ENCODE assay signal across 9 mouse cellular contexts in genomic region chr6:93912582-93913225, GRCm38 (mm10).
DNase-seq lines count a peak whose midpoint lies in the region; ATAC-seq and TF ChIP-seq lines count a peak whose summit lies in the region.
"Had no signal": no experiment of that assay in that cellular context is flagged by ENCODE, and none has a peak within 500 bp of the region (broad histone marks: within the 10 kb centered on the region; RNA-seq: fewer than 3 reads in every experiment).

No protein-coding gene starts in this region.

- peak overlapping the region; percentile 82 for H3K27ac ChIP-seq in kidney, embryonic 14.5 days (ENCODE audit: low read depth, low read length)
- peak overlapping the region; percentile 37 for H3K27ac ChIP-seq in heart, embryonic 15.5 days
- H3K27ac ChIP-seq in left cerebral cortex, adult 2 months = peak overlapping the region; percentile 96
- H3K27ac ChIP-seq in neural tube, embryonic 13.5 days (replicated peaks) = peak overlapping the region; percentile 98

- H3K27me3 ChIP-seq in kidney, embryonic 14.5 days (ENCODE audit: control insufficient read depth, insufficient read depth, low read length) = no peaks in the 10 kb centered on the region
- H3K27me3 ChIP-seq in heart, embryonic 15.5 days = peaks cover 3% of the 10 kb centered on the region; the same call in 1 of the 2 replicates
- H3K27me3 ChIP-seq in neural tube, embryonic 13.5 days = no peaks in the 10 kb centered on the region
- H3K27me3 ChIP-seq: CH12.LX had no signal

- peak overlapping the region; percentile 45 for H3K9ac ChIP-seq in kidney, embryonic 14.5 days (ENCODE audit: low read depth, low read length)
- H3K9ac ChIP-seq in heart, embryonic 15.5 days = peak overlapping the region; percentile 39; the same call in 1 of the 2 replicates
- H3K9ac ChIP-seq in neural tube, embryonic 13.5 days = peak overlapping the region; percentile 90

- H3K4me3 ChIP-seq in kidney, embryonic 14.5 days (ENCODE audit: low read length) = peak overlapping the region; percentile 40
- H3K4me3 ChIP-seq in heart, embryonic 15.5 days = peak overlapping the region; percentile 44
- peak overlapping the region; percentile 73 for H3K4me3 ChIP-seq in left cerebral cortex, adult 2 months
- peak overlapping the region; percentile 58 for H3K4me3 ChIP-seq in neural tube, embryonic 13.5 days

- peak overlapping the region; percentile 55 for H3K4me2 ChIP-seq in kidney, embryonic 14.5 days (replicated peaks; ENCODE audit: low read depth, low read length)
- H3K4me2 ChIP-seq in heart, embryonic 15.5 days = peak overlapping the region; percentile 70
- H3K4me2 ChIP-seq in neural tube, embryonic 13.5 days = peak overlapping the region; percentile 73

- peaks cover 9% of the 10 kb centered on the region for H3K4me1 ChIP-seq in kidney, embryonic 14.5 days (ENCODE audit: control insufficient read depth, insufficient read depth, low read length)
- H3K4me1 ChIP-seq in heart, embryonic 15.5 days (replicated peaks) = peaks cover 28% of the 10 kb centered on the region
- peaks cover 56% of the 10 kb centered on the region for H3K4me1 ChIP-seq in neural tube, embryonic 13.5 days (replicated peaks)

- 3% methylated on average over 20 of the region's 20 CpGs for WGBS in kidney, embryonic 14.5 days
- 3% methylated on average over 20 of the region's 20 CpGs for WGBS in heart, embryonic 15.5 days
- 2% methylated on average over 20 of the region's 20 CpGs for WGBS in neural tube, embryonic 13.5 days

- TF ChIP-seq CTCF in left cerebral cortex, adult 2 months (IDR thresholded peaks at IDR 0.05) = no peak

- no peaks in the 10 kb centered on the region for H3K36me3 ChIP-seq in kidney, embryonic 14.5 days (ENCODE audit: control insufficient read depth, insufficient read depth, low read length)
- no peaks in the 10 kb centered on the region for H3K36me3 ChIP-seq in heart, embryonic 15.5 days
- no peaks in the 10 kb centered on the region for H3K36me3 ChIP-seq in neural tube, embryonic 13.5 days

- no peaks in the 10 kb centered on the region for H3K9me3 ChIP-seq in kidney, embryonic 14.5 days (ENCODE audit: control insufficient read depth, low read length)
- H3K9me3 ChIP-seq in heart, embryonic 15.5 days (replicated peaks) = no peaks in the 10 kb centered on the region
- no peaks in the 10 kb centered on the region for H3K9me3 ChIP-seq in neural tube, embryonic 13.5 days

- ATAC-seq in kidney, embryonic 14.5 days (ENCODE audit: low FRiP score, low TSS enrichment) = peak; percentile 90
- ATAC-seq in heart, embryonic 15.5 days (replicated peaks; ENCODE audit: insufficient number of reproducible peaks, insufficient read depth, low FRiP score, low read depth) = peak; percentile 66; the same call in 1 of the 2 replicates
- peak; percentile 93 for ATAC-seq in neural tube, embryonic 13.5 days (ENCODE audit: low read depth)
- no peak for ATAC-seq in granulocyte monocyte progenitor cell, adult 5-6 weeks (replicated peaks; ENCODE audit: poor library complexity, severe bottlenecking)

- intact Hi-C loops in left cerebral cortex, adult 2 months (cut with DNase I) = loop anchor here (2.0 to 5.0 kb wide), 4 partner anchors 50 to 154 kb away; no protein-coding TSS in a partner anchor
- intact Hi-C loops in gastrocnemius, postnatal 14 days (cut with DNase I; ENCODE audit: low total_unique reads) = no loop called here

- DNase-seq in kidney, adult 18-20 months = no peak
- DNase-seq in cerebellum, postnatal 36 days = peak; percentile 71 to 79
- peak; percentile 49 to 58 for DNase-seq in left cerebral cortex, adult 2 months (ENCODE audit: extremely low spot score in 1 of 2, low spot score in 2 of 2)
- no peak for DNase-seq in gastrocnemius, postnatal 14 days

Comparison
In these comparisons a context has a peak if more than half of its experiments do, and no peak if none do; other contexts are left out.
1. H3K27ac ChIP-seq: peak in every context shown above with its lines; median percentile 98 in neural tube, embryonic 13.5 days; 96 in left cerebral cortex, adult 2 months; 82 in kidney, embryonic 14.5 days; 37 in heart, embryonic 15.5 days.
2. H3K9ac ChIP-seq: peak in every context shown above with its lines; median percentile 90 in neural tube, embryonic 13.5 days; 45 in kidney, embryonic 14.5 days; 39 in heart, embryonic 15.5 days.
3. DNase-seq: peak in cerebellum, postnatal 36 days (2 of 2) and left cerebral cortex, adult 2 months (2 of 2); none in kidney, adult 18-20 months (single experiment) and gastrocnemius, postnatal 14 days (single experiment).
4. Peak in every context shown above with its lines, with median percentiles within 50 percentile points of each other: H3K4me2 ChIP-seq and H3K4me3 ChIP-seq.